Mouse (Mus musculus) granulocyte monocyte progenitor cell, adult 5-6 weeks (primary cell): ENCODE measurements around the gene Ints5. TPM values are rescaled to one million over a fixed set of nuclear protein-coding genes. Genes with fewer than 3 reads are reported as not detected.

Source experiments
- total RNA-seq, 2 experiments: library from RNA; stranded (forward) in 1 of 2; stranded (reverse) in 1 of 2; fragments of 200-712, 200-1000 nt in 1 of 2; fragments of >200 nt in 1 of 2; fragmentation: Nextera tagmentation in 1 of 2; gene quantifications; 2 replicates each; pipeline ENCODE4 v1.2.3; 2014 to 2017

Gene Ints5
- total RNA-seq, 2 experiments from 2014 or later = 11.6 to 23.7 TPM

Other genes with a start within 250 kb of the Ints5 start
Only the 30 nearest of the 33 such genes appear.
- gene Slc3a2, start 169.6 kb upstream of the Ints5 start, total RNA-seq (2014; fragmentation: Nextera tagmentation) = 60.1 and 70.1 TPM in 2 replicates
- 78.5 and 87.2 TPM in 2 replicates for gene Slc3a2, start 169.6 kb upstream of the Ints5 start, total RNA-seq (2017)
- gene Wdr74, start 157.2 kb upstream of the Ints5 start, total RNA-seq (2014; fragmentation: Nextera tagmentation) = 122 and 136 TPM in 2 replicates
- gene Wdr74, start 157.2 kb upstream of the Ints5 start, total RNA-seq (2017) = 96.6 and 196 TPM in 2 replicates
- not detected in 2 replicates for gene 1700092M07Rik, start 152.3 kb upstream of the Ints5 start, total RNA-seq (2014; fragmentation: Nextera tagmentation)
- gene 1700092M07Rik, start 152.3 kb upstream of the Ints5 start, total RNA-seq (2017) = 2.5 TPM in 2 replicates
- 63.4 and 64.7 TPM in 2 replicates for gene Stx5a, start 151.6 kb upstream of the Ints5 start, total RNA-seq (2014; fragmentation: Nextera tagmentation)
- gene Stx5a, start 151.6 kb upstream of the Ints5 start, total RNA-seq (2017) = 43.0 and 62.0 TPM in 2 replicates
- gene Nxf1, start 135.9 kb upstream of the Ints5 start, total RNA-seq (2014; fragmentation: Nextera tagmentation) = 268 and 347 TPM in 2 replicates
- gene Nxf1, start 135.9 kb upstream of the Ints5 start, total RNA-seq (2017) = 89.4 and 113 TPM in 2 replicates
- 61.2 and 62.7 TPM in 2 replicates for gene Tmem223, start 122.0 kb upstream of the Ints5 start, total RNA-seq (2014; fragmentation: Nextera tagmentation)
- 35.7 and 40.6 TPM in 2 replicates for gene Tmem223, start 122.0 kb upstream of the Ints5 start, total RNA-seq (2017)
- gene Tmem179b, start 118.5 kb upstream of the Ints5 start, total RNA-seq (2014; fragmentation: Nextera tagmentation) = 141 and 147 TPM in 2 replicates
- 69.5 and 81.3 TPM in 2 replicates for gene Tmem179b, start 118.5 kb upstream of the Ints5 start, total RNA-seq (2017)
- 19.1 and 20.5 TPM in 2 replicates for gene Taf6l, start 106.6 kb upstream of the Ints5 start, total RNA-seq (2014; fragmentation: Nextera tagmentation)
- 10.0 and 15.6 TPM in 2 replicates for gene Taf6l, start 106.6 kb upstream of the Ints5 start, total RNA-seq (2017)
- gene Polr2g, start 94.4 kb upstream of the Ints5 start, total RNA-seq (2014; fragmentation: Nextera tagmentation) = 112 and 148 TPM in 2 replicates
- gene Polr2g, start 94.4 kb upstream of the Ints5 start, total RNA-seq (2017) = 51.7 and 69.8 TPM in 2 replicates
- gene Zbtb3, start 90.5 kb upstream of the Ints5 start, total RNA-seq (2014; fragmentation: Nextera tagmentation) = 3.1 TPM in 2 replicates
- 2.7 and 3.0 TPM in 2 replicates for gene Zbtb3, start 90.5 kb upstream of the Ints5 start, total RNA-seq (2017)
- gene Ttc9c, start 73.7 kb upstream of the Ints5 start, total RNA-seq (2014; fragmentation: Nextera tagmentation) = 41.3 and 42.1 TPM in 2 replicates
- gene Ttc9c, start 73.7 kb upstream of the Ints5 start, total RNA-seq (2017) = 62.8 and 65.0 TPM in 2 replicates
- 71.4 and 85.1 TPM in 2 replicates for gene Hnrnpul2, start 73.0 kb upstream of the Ints5 start, total RNA-seq (2014; fragmentation: Nextera tagmentation)
- gene Hnrnpul2, start 73.0 kb upstream of the Ints5 start, total RNA-seq (2017) = 82.8 and 88.5 TPM in 2 replicates
- gene AC129217.1, start 63.2 kb upstream of the Ints5 start, total RNA-seq (2014; fragmentation: Nextera tagmentation) = not detected in 2 replicates
- gene AC129217.1, start 63.2 kb upstream of the Ints5 start, total RNA-seq (2017) = 34.1 TPM in 1 of 2 replicates, not detected in the other
- 61.8 and 89.4 TPM in 2 replicates for gene Bscl2, start 55.5 kb upstream of the Ints5 start, total RNA-seq (2014; fragmentation: Nextera tagmentation)
- gene Bscl2, start 55.5 kb upstream of the Ints5 start, total RNA-seq (2017) = 33.9 and 34.6 TPM in 2 replicates
- gene Gng3, start 53.8 kb upstream of the Ints5 start, total RNA-seq (2014; fragmentation: Nextera tagmentation) = not detected in 2 replicates
- gene Gng3, start 53.8 kb upstream of the Ints5 start, total RNA-seq (2017) = 0.26 TPM in 1 of 2 replicates, not detected in the other
- 0.11 TPM in 1 of 2 replicates, not detected in the other for gene Lrrn4cl, start 42.2 kb upstream of the Ints5 start, total RNA-seq (2014; fragmentation: Nextera tagmentation)
- gene Lrrn4cl, start 42.2 kb upstream of the Ints5 start, total RNA-seq (2017) = not detected in 2 replicates
- gene Ubxn1, start 21.5 kb upstream of the Ints5 start, total RNA-seq (2014; fragmentation: Nextera tagmentation) = 115 and 150 TPM in 2 replicates
- 135 and 136 TPM in 2 replicates for gene Ubxn1, start 21.5 kb upstream of the Ints5 start, total RNA-seq (2017)
- 57.3 and 67.4 TPM in 2 replicates for gene Uqcc3, start 12.1 kb upstream of the Ints5 start, total RNA-seq (2014; fragmentation: Nextera tagmentation)
- gene Uqcc3, start 12.1 kb upstream of the Ints5 start, total RNA-seq (2017) = 66.9 and 100 TPM in 2 replicates
- gene Lbhd1, start 9.3 kb upstream of the Ints5 start, total RNA-seq (2014; fragmentation: Nextera tagmentation) = 49.4 and 65.5 TPM in 2 replicates
- 10.1 and 37.8 TPM in 2 replicates for gene Lbhd1, start 9.3 kb upstream of the Ints5 start, total RNA-seq (2017)
- not detected in 2 replicates for gene Gm49403, start 9.1 kb upstream of the Ints5 start, total RNA-seq (2014; fragmentation: Nextera tagmentation)
- not detected in 2 replicates for gene Gm49403, start 9.1 kb upstream of the Ints5 start, total RNA-seq (2017)
- 70.2 and 82.4 TPM in 2 replicates for gene 1810009A15Rik, start 4.2 kb upstream of the Ints5 start, total RNA-seq (2014; fragmentation: Nextera tagmentation)
- 92.1 and 109 TPM in 2 replicates for gene 1810009A15Rik, start 4.2 kb upstream of the Ints5 start, total RNA-seq (2017)
- gene Gm49416, start 4.1 kb upstream of the Ints5 start, total RNA-seq (2014; fragmentation: Nextera tagmentation) = not detected in 2 replicates
- gene Gm49416, start 4.1 kb upstream of the Ints5 start, total RNA-seq (2017) = not detected in 2 replicates
- gene Ganab, start 5.1 kb downstream of the Ints5 start, total RNA-seq (2014; fragmentation: Nextera tagmentation) = 143 and 154 TPM in 2 replicates
- gene Ganab, start 5.1 kb downstream of the Ints5 start, total RNA-seq (2017) = 105 and 107 TPM in 2 replicates
- 25.9 and 34.4 TPM in 2 replicates for gene B3gat3, start 27.4 kb downstream of the Ints5 start, total RNA-seq (2014; fragmentation: Nextera tagmentation)
- 17.2 and 26.5 TPM in 2 replicates for gene B3gat3, start 27.4 kb downstream of the Ints5 start, total RNA-seq (2017)
- 2.2 and 2.9 TPM in 2 replicates for gene Rom1, start 36.4 kb downstream of the Ints5 start, total RNA-seq (2014; fragmentation: Nextera tagmentation)
- 0.22 and 0.52 TPM in 2 replicates for gene Rom1, start 36.4 kb downstream of the Ints5 start, total RNA-seq (2017)
- gene Eml3, start 36.5 kb downstream of the Ints5 start, total RNA-seq (2014; fragmentation: Nextera tagmentation) = 26.1 and 30.2 TPM in 2 replicates
- 27.4 and 31.3 TPM in 2 replicates for gene Eml3, start 36.5 kb downstream of the Ints5 start, total RNA-seq (2017)
- 115 and 125 TPM in 2 replicates for gene Mta2, start 48.9 kb downstream of the Ints5 start, total RNA-seq (2014; fragmentation: Nextera tagmentation)
- 120 and 123 TPM in 2 replicates for gene Mta2, start 48.9 kb downstream of the Ints5 start, total RNA-seq (2017)
- gene Tut1, start 60.8 kb downstream of the Ints5 start, total RNA-seq (2014; fragmentation: Nextera tagmentation) = 17.8 and 28.9 TPM in 2 replicates
- gene Tut1, start 60.8 kb downstream of the Ints5 start, total RNA-seq (2017) = 14.5 and 21.8 TPM in 2 replicates
- gene Eef1g, start 74.0 kb downstream of the Ints5 start, total RNA-seq (2014; fragmentation: Nextera tagmentation) = 1,036 and 1,157 TPM in 2 replicates
- 748 and 899 TPM in 2 replicates for gene Eef1g, start 74.0 kb downstream of the Ints5 start, total RNA-seq (2017)
- 5.8 and 12.1 TPM in 2 replicates for gene Ahnak, start 96.3 kb downstream of the Ints5 start, total RNA-seq (2014; fragmentation: Nextera tagmentation)
- gene Ahnak, start 96.3 kb downstream of the Ints5 start, total RNA-seq (2017) = 14.1 and 14.8 TPM in 2 replicates